ENCODE assay signal across 26 mouse cellular contexts in genomic region chr2:18159426-18159825, GRCm38 (mm10).
DNase-seq lines count a peak whose midpoint lies in the region; TF ChIP-seq lines count a peak whose summit lies in the region.
"Had no signal": no experiment of that assay in that cellular context is flagged by ENCODE, and none has a peak within 500 bp of the region (broad histone marks: within the 10 kb centered on the region; RNA-seq: fewer than 3 reads in every experiment).

No protein-coding gene starts in this region.

- no peak for TF ChIP-seq RAD21 in CH12.LX (IDR thresholded peaks at IDR 0.05; ENCODE audit: low read depth, low read length)

- in situ Hi-C loops in CH12.LX (cut with MboI; ENCODE audit: low pct_ligation_motif_present, low pct_unique_long_range_greater_than_20kb, low sequenced_read_pairs) = no loop called here

- dilution Hi-C loops in CH12.LX (cut with MboI; ENCODE audit: extremely low pct_ligation_motif_present, extremely low pct_unique_long_range_greater_than_20kb, low sequenced_read_pairs) = no loop called here

- no peak for TF ChIP-seq EP300 in CH12.LX (IDR thresholded peaks at IDR 0.05; ENCODE audit: low read length)

- H3K27me3 ChIP-seq in kidney, adult 2 months (replicated peaks; ENCODE audit: control insufficient read depth, insufficient read depth, low read length) = no peaks in the 10 kb centered on the region
- H3K27me3 ChIP-seq in CH12.LX (replicated peaks) = no peaks in the 10 kb centered on the region
- H3K27me3 ChIP-seq in hindbrain, embryonic 10.5 days (ENCODE audit: insufficient read depth, poor library complexity, severe bottlenecking) = no peaks in the 10 kb centered on the region
- H3K27me3 ChIP-seq: embryonic facial prominence, embryonic 13.5 days; forebrain, embryonic 12.5 days; forebrain, embryonic 15.5 days; heart, embryonic 13.5 days; hindbrain, embryonic 12.5 days; hindbrain, embryonic 15.5 days; Patski had no signal

- no peak for TF ChIP-seq POLR2A in kidney, adult 2 months (IDR thresholded peaks at IDR 0.05; ENCODE audit: low read depth, low read length)
- TF ChIP-seq POLR2A in CH12.LX (IDR thresholded peaks at IDR 0.05; ENCODE audit: low read depth, low read length) = no peak

- peaks cover 3% of the 10 kb centered on the region for H3K79me2 ChIP-seq in CH12.LX (replicated peaks; ENCODE audit: control insufficient read depth, extremely low read depth, insufficient read depth, poor library complexity, severe bottlenecking)

- no peak overlapping the region for H3K4me2 ChIP-seq in CH12.LX (ENCODE audit: insufficient read depth, low read depth, poor library complexity, severe bottlenecking)
- H3K4me2 ChIP-seq: embryonic facial prominence, embryonic 13.5 days; forebrain, embryonic 12.5 days; forebrain, embryonic 15.5 days; heart, embryonic 13.5 days; hindbrain, embryonic 12.5 days; hindbrain, embryonic 15.5 days had no signal

- DNase-seq in kidney, adult 2 months = peak; percentile 12
- DNase-seq in kidney, postnatal 25 days = no peak
- no peak for DNase-seq in CH12.LX (ENCODE audit: extremely low read depth)
- DNase-seq in embryo, embryonic 11 days = peak; percentile 27
- DNase-seq in thymus, postnatal 10 days (ENCODE audit: low spot score in 2 of 2) = no peak
- DNase-seq in hindbrain, embryonic 10.5 days (ENCODE audit: low spot score) = no peak
- DNase-seq in right cerebral cortex, postnatal 14 days = no peak
- DNase-seq: adrenal gland, postnatal 10 days; adrenal gland, postnatal 36 days; cerebellum, adult 2 months; cerebellum, adult 9-11 months; cerebellum, postnatal 25 days; gastrocnemius, postnatal 25 days; heart, adult 18-20 months; heart, postnatal 14 days; heart, postnatal 4 days had no signal

- no peaks in the 10 kb centered on the region for H3K4me1 ChIP-seq in kidney, adult 2 months (ENCODE audit: control insufficient read depth, insufficient read depth, low read length)
- H3K4me1 ChIP-seq in CH12.LX (ENCODE audit: control insufficient read depth in 1 of 2, insufficient read depth in 2 of 2) = peaks cover 0 to 6% of the 10 kb centered on the region in 2 experiments; a peak in 1 of 4 replicates
- H3K4me1 ChIP-seq in hindbrain, embryonic 10.5 days (replicated peaks) = no peaks in the 10 kb centered on the region
- H3K4me1 ChIP-seq: embryonic facial prominence, embryonic 10.5 days; embryonic facial prominence, embryonic 13.5 days; forebrain, embryonic 12.5 days; heart, embryonic 13.5 days; hindbrain, embryonic 12.5 days; hindbrain, embryonic 15.5 days had no signal

- no peak overlapping the region for H3K27ac ChIP-seq in kidney, adult 2 months (ENCODE audit: insufficient read depth, low read depth, low read length)
- no peak overlapping the region for H3K27ac ChIP-seq in CH12.LX (ENCODE audit: insufficient read depth, low read depth)
- no peak overlapping the region for H3K27ac ChIP-seq in hindbrain, embryonic 10.5 days
- H3K27ac ChIP-seq: embryonic facial prominence, embryonic 10.5 days; embryonic facial prominence, embryonic 13.5 days; forebrain, embryonic 12.5 days; forebrain, embryonic 15.5 days; heart, embryonic 13.5 days; hindbrain, embryonic 12.5 days; hindbrain, embryonic 15.5 days had no signal

- no peak overlapping the region for H3K9ac ChIP-seq in CH12.LX (ENCODE audit: insufficient read depth, low read depth)
- H3K9ac ChIP-seq: embryonic facial prominence, embryonic 13.5 days; forebrain, embryonic 12.5 days; forebrain, embryonic 15.5 days; heart, embryonic 13.5 days; hindbrain, embryonic 12.5 days; hindbrain, embryonic 15.5 days had no signal

- peaks cover 4% of the 10 kb centered on the region for H3K36me3 ChIP-seq in kidney, adult 2 months (ENCODE audit: control insufficient read depth, insufficient read depth, low read length)
- H3K36me3 ChIP-seq in CH12.LX (replicated peaks in 1 of 2; ENCODE audit: control insufficient read depth in 1 of 2, insufficient read depth in 1 of 2, low read length in 1 of 2) = peaks cover 21 to 56% of the 10 kb centered on the region in 2 experiments
- peaks cover 66% of the 10 kb centered on the region for H3K36me3 ChIP-seq in hindbrain, embryonic 10.5 days

- WGBS in kidney, adult 2 months = 44% methylated on average over 3 of the region's 3 CpGs
- 87% methylated on average over 3 of the region's 3 CpGs for WGBS in hindbrain, embryonic 10.5 days

- H3K4me3 ChIP-seq in kidney, adult 2 months (ENCODE audit: insufficient read depth, low read depth, low read length) = no peak overlapping the region
- no peak overlapping the region for H3K4me3 ChIP-seq in CH12.LX (replicated peaks in 1 of 3; ENCODE audit: low read depth in 2 of 3, low read length in 2 of 3, poor library complexity in 1 of 3)
- H3K4me3 ChIP-seq in hindbrain, embryonic 10.5 days = no peak overlapping the region
- H3K4me3 ChIP-seq: embryonic facial prominence, embryonic 10.5 days; embryonic facial prominence, embryonic 13.5 days; erythroblast, embryonic 14.5 days; forebrain, embryonic 12.5 days; forebrain, embryonic 15.5 days; heart, embryonic 13.5 days; hindbrain, embryonic 12.5 days; hindbrain, embryonic 15.5 days had no signal

- H3K9me3 ChIP-seq in CH12.LX (replicated peaks; ENCODE audit: low read length) = no peaks in the 10 kb centered on the region
- H3K9me3 ChIP-seq in hindbrain, embryonic 10.5 days = no peaks in the 10 kb centered on the region
- H3K9me3 ChIP-seq: embryonic facial prominence, embryonic 10.5 days; embryonic facial prominence, embryonic 13.5 days; forebrain, embryonic 12.5 days; forebrain, embryonic 15.5 days; G1E; heart, embryonic 13.5 days; hindbrain, embryonic 12.5 days; hindbrain, embryonic 15.5 days had no signal

- TF ChIP-seq CTCF in kidney, adult 2 months (conservative IDR thresholded peaks at IDR 0.05; ENCODE audit: insufficient read depth, insufficient read length, low read depth, low read length) = no peak
- no peak for TF ChIP-seq CTCF in CH12.LX (conservative IDR thresholded peaks at IDR 0.05 in 1 of 2, IDR thresholded peaks at IDR 0.05 in 1 of 2; ENCODE audit: low read depth in 2 of 2, low read length in 2 of 2)

TF ChIP-seq in CH12.LX, 34 proteins besides CTCF, POLR2A, EP300 and RAD21:
- TF ChIP-seq MAX (IDR thresholded peaks at IDR 0.05; ENCODE audit: low read length) = no peak
- no peak for TF ChIP-seq ZC3H11A (IDR thresholded peaks at IDR 0.05; ENCODE audit: low read depth, low read length)
- TF ChIP-seq IRF4 (IDR thresholded peaks at IDR 0.05; ENCODE audit: low read depth, low read length) = no peak
- TF ChIP-seq MAFK (IDR thresholded peaks at IDR 0.05; ENCODE audit: insufficient replicate concordance, low read length) = 0 out of 2 replicates have a peak, but pooled peaks have one; percentile 21
- no peak for TF ChIP-seq PAX5 (IDR thresholded peaks at IDR 0.05; ENCODE audit: low read length)
- no peak for TF ChIP-seq ZMIZ1 (IDR thresholded peaks at IDR 0.05; ENCODE audit: low read depth, low read length)

Comparison
In these comparisons a context has a peak if more than half of its experiments do, and no peak if none do; other contexts are left out.
1. DNase-seq: peak in kidney, adult 2 months (single experiment) and embryo, embryonic 11 days (single experiment); none in kidney, postnatal 25 days (0 of 2), CH12.LX (single experiment), thymus, postnatal 10 days (0 of 2), hindbrain, embryonic 10.5 days (single experiment) and right cerebral cortex, postnatal 14 days (single experiment).